Mouse (Mus musculus) fat pad, adult 2 months (tissue): ENCODE data around the gene Gm17268.

ENCODE experiments used
- DNase-seq: peaks from one replicate; pipeline ENCODE4 v3.0.0-alpha.2; 2011; ENCODE audit warnings: low read depth, low spot score; ENCODE audit errors: extremely low read depth

The Gm17268 gene

GRCm38 (mm10) chr11:81982191-81982590, 56.2 kb downstream of the Gm17268 start:
- no peak for DNase-seq
